Mouse (Mus musculus) spleen, adult 2 months (tissue): ENCODE data around the gene Maf.

Source experiments
- CTCF ChIP-seq: fragments of 200-500 bp; IDR thresholded peaks from 2 replicates; pipeline ENCODE4 v1.5.1; 2011; ENCODE audit warnings: mild to moderate bottlenecking, inconsistent platforms; ENCODE audit not compliant: insufficient read depth, insufficient read length, insufficient replicate concordance; ENCODE audit errors: extremely low read depth
- POLR2A ChIP-seq: fragments of 200-500 bp; IDR thresholded peaks from 2 replicates; pipeline ENCODE4 v1.6.1; 2011; ENCODE audit warnings: low read depth, low read length, inconsistent platforms

- TF ChIP-seq CTCF (no peak), POLR2A (no peak)
These were observed 32.2 kb upstream of the Maf start for GRCm38 (mm10) chr8:115739756-115740155.
